Mouse (Mus musculus) bone marrow macrophage, adult 2 months (primary cell): ENCODE data around the gene Gcnt2. TPM values are rescaled to one million over a fixed set of nuclear protein-coding genes. Genes with fewer than 3 reads are reported as not detected.

Experiments used
- H3K27ac ChIP-seq: 2 replicates; pipeline ENCODE4 v1.5.1; 2012; ENCODE audit warnings: low read depth, low read length; ENCODE audit not compliant: insufficient read depth
- H3K4me1 ChIP-seq: 2 replicates; pipeline ENCODE4 v1.6.1; 2012; ENCODE audit warnings: low read length; ENCODE audit not compliant: control insufficient read depth, insufficient read depth
- H3K4me3 ChIP-seq: 2 replicates; pipeline ENCODE4 v1.5.1; 2012; ENCODE audit warnings: mild to moderate bottlenecking, low read length, moderate library complexity; ENCODE audit not compliant: insufficient read depth
- CTCF ChIP-seq: IDR thresholded peaks from 2 replicates; pipeline ENCODE4 v1.5.1; 2012; ENCODE audit warnings: low read depth, mild to moderate bottlenecking, low read length, moderate library complexity
- POLR2A ChIP-seq: IDR thresholded peaks from 2 replicates; pipeline ENCODE4 v1.6.1; 2012; ENCODE audit warnings: mild to moderate bottlenecking, low read depth, low read length, borderline replicate concordance
- polyA plus RNA-seq: library from polyadenylated mRNA; stranded (reverse); fragments of >200 nt; gene quantifications from 2 replicates; pipeline ENCODE4 v1.2.4, GENCODE M21; 2012; ENCODE audit not compliant: missing spikeins, insufficient read depth, insufficient read length

Gcnt2 gene
- 0.67 and 0.91 TPM in 2 replicates for polyA plus RNA-seq

- Histone ChIP-seq H3K27ac (no peak within 1 kb of the TSS), H3K4me3 (peak within 1 kb of the TSS; percentile 65), H3K4me1 (peaks cover 6% of the 10 kb centered on the region)
- TF ChIP-seq CTCF (no peak), POLR2A (no peak)
These were observed at the start of gene Gcnt2 for GRCm38 (mm10) chr13:40859652-40860399. TSS of gene Gcnt2 (plus strand) at chr13:40859754.

GRCm38 (mm10) chr13:40820617-40821016, 38.9 kb upstream of the Gcnt2 start:
- Histone ChIP-seq H3K27ac (no peak overlapping the region), H3K4me3 (no peak overlapping the region), H3K4me1 (no peaks in the 10 kb centered on the region)
- TF ChIP-seq POLR2A: no peak

- Histone ChIP-seq H3K4me3 (no peak overlapping the region), H3K27ac (no peak overlapping the region), H3K4me1 (no peaks in the 10 kb centered on the region)
- TF ChIP-seq CTCF (no peak), POLR2A (no peak)
These were observed 37.6 kb upstream of the Gcnt2 start for GRCm38 (mm10) chr13:40821911-40822310.

- Histone ChIP-seq H3K4me1 (no peaks in the 10 kb centered on the region), H3K4me3 (no peak overlapping the region), H3K27ac (no peak overlapping the region)
- TF ChIP-seq POLR2A (no peak), CTCF (no peak)
These were observed 18.3 kb upstream of the Gcnt2 start for GRCm38 (mm10) chr13:40841146-40841787.

GRCm38 (mm10) chr13:40842141-40842540, 17.4 kb upstream of the Gcnt2 start:
- TF ChIP-seq CTCF (no peak), POLR2A (no peak)
- H3K4me1 ChIP-seq: no peaks in the 10 kb centered on the region
- H3K27ac ChIP-seq: no peak overlapping the region
- H3K4me3 ChIP-seq: no peak overlapping the region

GRCm38 (mm10) chr13:40843418-40844067, 16.0 kb upstream of the Gcnt2 start:
- TF ChIP-seq CTCF (peak; percentile 97), POLR2A (no peak)
- Histone ChIP-seq H3K4me1 (no peaks in the 10 kb centered on the region), H3K4me3 (no peak overlapping the region), H3K27ac (no peak overlapping the region)

GRCm38 (mm10) chr13:40844144-40844543, 15.4 kb upstream of the Gcnt2 start:
- H3K4me1 ChIP-seq: no peaks in the 10 kb centered on the region
- TF ChIP-seq POLR2A (no peak), CTCF (no peak)
- no peak overlapping the region for H3K27ac ChIP-seq
- no peak overlapping the region for H3K4me3 ChIP-seq

- Histone ChIP-seq H3K27ac (no peak overlapping the region), H3K4me1 (no peaks in the 10 kb centered on the region), H3K4me3 (no peak overlapping the region)
- TF ChIP-seq CTCF (no peak), POLR2A (no peak)
These were observed 13.6 kb upstream of the Gcnt2 start for GRCm38 (mm10) chr13:40845951-40846350.

GRCm38 (mm10) chr13:40846375-40846774, 13.2 kb upstream of the Gcnt2 start:
- Histone ChIP-seq H3K27ac (no peak overlapping the region), H3K4me3 (no peak overlapping the region), H3K4me1 (no peaks in the 10 kb centered on the region)
- TF ChIP-seq CTCF: no peak
- TF ChIP-seq POLR2A: no peak

GRCm38 (mm10) chr13:40847898-40848297, 11.7 kb upstream of the Gcnt2 start:
- Histone ChIP-seq H3K4me3 (no peak overlapping the region), H3K4me1 (no peaks in the 10 kb centered on the region), H3K27ac (no peak overlapping the region)
- TF ChIP-seq CTCF (no peak), POLR2A (no peak)
